Mouse (Mus musculus) liver, embryonic 12.5 days (tissue): Measurements from ENCODE around the gene Mamstr. TPM values are rescaled to one million over a fixed set of nuclear protein-coding genes. Genes with fewer than 3 reads are reported as not detected.

Experiments
- ATAC-seq: fragments of 200-750 bp; cut with Nextera tagmentation; 2 replicates; pipeline ENCODE4 v1.8.0; 2017; ENCODE audit warnings: moderate number of reproducible peaks, mild to moderate bottlenecking, moderate library complexity
- H3K27ac ChIP-seq: fragments of 300-500 bp; sonication (generic); 2 replicates; pipeline ENCODE4 v1.5.1; 2016; ENCODE audit warnings: mild to moderate bottlenecking
- H3K27me3 ChIP-seq: fragments of 300-500 bp; sonication (generic); replicated peaks from 2 replicates; pipeline ENCODE4 v1.6.1; 2016; ENCODE audit warnings: mild to moderate bottlenecking, moderate library complexity
- H3K36me3 ChIP-seq: fragments of 300-500 bp; sonication (generic); 2 replicates; pipeline ENCODE4 v1.6.1; 2016; ENCODE audit warnings: mild to moderate bottlenecking, moderate library complexity
- H3K4me1 ChIP-seq: fragments of 300-500 bp; sonication (generic); 2 replicates; pipeline ENCODE4 v1.6.1; 2016
- H3K4me2 ChIP-seq: fragments of 300-500 bp; sonication (generic); 2 replicates; pipeline ENCODE4 v1.6.1; 2016; ENCODE audit warnings: mild to moderate bottlenecking, moderate library complexity
- H3K4me3 ChIP-seq: fragments of 300-500 bp; sonication (generic); 2 replicates; pipeline ENCODE4 v1.5.1; 2016; ENCODE audit warnings: mild to moderate bottlenecking, moderate library complexity
- H3K9ac ChIP-seq: fragments of 300-500 bp; sonication (generic); 2 replicates; pipeline ENCODE4 v1.6.1; 2016; ENCODE audit warnings: mild to moderate bottlenecking, moderate library complexity
- H3K9me3 ChIP-seq: fragments of 300-500 bp; sonication (generic); replicated peaks from 2 replicates; pipeline ENCODE4 v1.6.1; 2016; ENCODE audit warnings: mild to moderate bottlenecking, moderate library complexity
- WGBS: fragments of 180-500 bp; shearing (Covaris S2); methylation state at CpG from one replicate; pipeline ENCODE4 v1.1.7; 2016; ENCODE audit not compliant: insufficient replicate concordance; 5-methylcytosine and 5-hydroxymethylcytosine counted together
- polyA plus RNA-seq: library from polyadenylated mRNA; unstranded; fragments of >200 nt; fragmentation: Nextera tagmentation; extraction: Ambion mirVana; gene quantifications from 2 replicates; pipeline ENCODE4 v1.2.1, GENCODE M21; 2016

Mamstr gene
- polyA plus RNA-seq, 1 experiment from 2014 or later, result 0.81 TPM

- H3K4me1 ChIP-seq, result no peaks in the 10 kb centered on the region
- 10% methylated on average over 31 of the region's 31 CpGs for WGBS
- H3K27me3 ChIP-seq, result peaks cover 53% of the 10 kb centered on the region
- no peak within 1 kb of the TSS for H3K4me2 ChIP-seq
- H3K9me3 ChIP-seq, result no peaks in the 10 kb centered on the region
- no peaks in the 10 kb centered on the region for H3K36me3 ChIP-seq
- no peak within 1 kb of the TSS for H3K9ac ChIP-seq
- H3K4me3 ChIP-seq, result no peak within 1 kb of the TSS
- ATAC-seq, result no peak
- no peak within 1 kb of the TSS for H3K27ac ChIP-seq
Measured at GRCm38 (mm10) chr7:45617042-45617695, 22.6 kb upstream of the Mamstr start, which contains the start of gene Fut1. Gene Fut1 (plus strand): TSS chr7:45617289.

DNA sequence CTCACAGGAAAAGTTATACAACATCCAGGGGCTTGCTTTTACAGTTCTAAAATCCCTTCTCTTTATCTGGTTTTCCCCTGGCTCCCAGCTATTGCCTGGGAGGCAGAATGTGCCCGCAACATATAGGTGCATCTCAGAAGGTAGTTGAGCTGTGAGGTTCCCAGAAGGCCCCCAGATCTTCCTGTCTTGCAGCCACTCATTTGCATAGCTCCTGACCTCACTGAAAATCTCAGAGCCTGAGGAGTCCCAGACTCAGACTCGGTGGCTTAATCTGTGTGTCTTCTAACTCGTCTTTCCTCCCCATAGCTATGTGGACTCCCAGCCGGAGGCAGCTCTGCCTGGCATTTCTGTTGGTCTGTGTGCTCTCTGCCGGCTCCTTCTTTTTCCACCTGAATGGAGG is 21.5 kb upstream of the Mamstr start:
- no peaks in the 10 kb centered on the region for H3K36me3 ChIP-seq
- no peaks in the 10 kb centered on the region for H3K4me1 ChIP-seq
- no peak for ATAC-seq
- 60% methylated on average over 5 of the region's 5 CpGs for WGBS
- H3K27me3 ChIP-seq, result peaks cover 53% of the 10 kb centered on the region
- H3K4me2 ChIP-seq, result no peak overlapping the region
- H3K4me3 ChIP-seq, result no peak overlapping the region
- H3K9me3 ChIP-seq, result no peaks in the 10 kb centered on the region
- no peak overlapping the region for H3K9ac ChIP-seq
- H3K27ac ChIP-seq, result no peak overlapping the region

DNA sequence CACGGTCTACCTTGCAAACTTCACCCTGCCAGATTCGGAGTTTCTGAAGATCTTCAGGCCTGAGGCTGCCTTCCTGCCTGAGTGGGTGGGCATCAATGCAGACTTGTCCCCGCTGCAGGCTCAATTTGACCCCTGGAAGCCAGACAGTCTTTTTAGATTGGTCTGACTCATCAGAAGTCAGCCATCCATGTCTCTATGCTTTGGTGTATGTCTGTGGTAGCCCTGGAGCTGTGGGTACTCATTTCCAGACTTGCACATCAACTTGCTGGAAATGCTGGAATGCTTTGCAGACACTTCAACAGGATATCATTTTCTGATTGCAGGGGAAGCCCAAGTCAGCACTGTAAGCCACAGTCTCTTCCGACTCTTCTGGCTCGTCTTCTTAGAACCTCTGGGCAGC is 20.2 kb upstream of the Mamstr start:
- no peaks in the 10 kb centered on the region for H3K36me3 ChIP-seq
- 61% methylated on average over 5 of the region's 5 CpGs for WGBS
- no peak overlapping the region for H3K9ac ChIP-seq
- peaks cover 61% of the 10 kb centered on the region for H3K27me3 ChIP-seq
- no peak overlapping the region for H3K27ac ChIP-seq
- no peaks in the 10 kb centered on the region for H3K4me1 ChIP-seq
- no peaks in the 10 kb centered on the region for H3K9me3 ChIP-seq
- ATAC-seq, result no peak
- no peak overlapping the region for H3K4me2 ChIP-seq
- H3K4me3 ChIP-seq, result no peak overlapping the region

DNA sequence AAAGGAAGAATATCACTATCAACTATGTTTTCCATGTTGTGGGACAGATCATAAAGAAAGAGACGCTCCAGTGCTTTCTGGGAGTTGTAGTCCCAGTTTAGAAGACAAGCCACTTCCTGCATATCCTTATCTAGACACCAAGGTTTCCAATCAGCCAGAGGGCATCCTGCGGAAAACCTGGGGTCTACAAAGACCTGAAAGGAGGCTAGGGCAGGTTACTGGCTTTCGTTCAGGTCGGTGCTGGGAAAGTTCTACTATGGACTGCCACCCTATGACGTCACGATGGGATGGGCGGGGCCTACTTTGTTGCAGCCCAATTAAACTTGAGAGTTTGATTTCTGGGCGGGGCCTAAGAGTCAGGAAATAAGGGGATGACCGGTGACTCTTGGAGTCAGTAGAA is 18.3 kb upstream of the Mamstr start, which contains the start of gene Izumo1:
Izumo1 (plus strand) TSS at position 369 of the 400 bp plus-strand sequence.
- Histone ChIP-seq H3K27ac (no peak within 1 kb of the TSS), H3K36me3 (no peaks in the 10 kb centered on the region), H3K4me1 (no peaks in the 10 kb centered on the region), H3K27me3 (peaks cover 60% of the 10 kb centered on the region), H3K9me3 (no peaks in the 10 kb centered on the region), H3K4me2 (peak within 1 kb of the TSS; percentile 31), H3K4me3 (no peak within 1 kb of the TSS), H3K9ac (no peak within 1 kb of the TSS)
- WGBS, result 19% methylated on average over 9 of the region's 9 CpGs
- no peak for ATAC-seq

DNA sequence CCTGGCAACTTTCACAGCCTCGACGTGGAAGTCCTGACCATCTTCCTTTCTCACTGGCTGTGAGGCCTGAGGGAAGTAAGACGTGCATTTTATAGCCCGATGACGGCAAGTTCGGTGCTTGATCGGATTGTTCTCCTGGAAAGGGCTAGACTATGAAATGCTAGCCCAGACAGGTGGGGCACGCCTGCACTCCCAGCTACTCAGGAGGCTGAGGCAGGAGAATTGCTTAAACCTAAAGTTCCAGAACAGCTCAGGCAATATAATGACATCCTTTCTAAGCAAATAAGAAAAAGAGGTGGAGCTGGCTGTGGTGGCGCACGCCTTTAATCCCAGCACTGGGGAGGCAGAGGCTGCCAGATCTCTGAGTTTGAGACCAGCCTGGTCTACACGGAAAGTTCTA is 16.3 kb upstream of the Mamstr start:
- H3K36me3 ChIP-seq, result no peaks in the 10 kb centered on the region
- H3K27ac ChIP-seq, result no peak overlapping the region
- 78% methylated on average over 11 of the region's 11 CpGs for WGBS
- H3K4me3 ChIP-seq, result no peak overlapping the region
- peaks cover 61% of the 10 kb centered on the region for H3K27me3 ChIP-seq
- no peaks in the 10 kb centered on the region for H3K9me3 ChIP-seq
- H3K9ac ChIP-seq, result no peak overlapping the region
- H3K4me1 ChIP-seq, result peaks cover 8% of the 10 kb centered on the region
- no peak overlapping the region for H3K4me2 ChIP-seq
- no peak for ATAC-seq

- H3K36me3 ChIP-seq, result no peaks in the 10 kb centered on the region
- H3K4me1 ChIP-seq, result peaks cover 15% of the 10 kb centered on the region
- no peaks in the 10 kb centered on the region for H3K9me3 ChIP-seq
- 65% methylated on average over 3 of the region's 3 CpGs for WGBS
- H3K9ac ChIP-seq, result no peak overlapping the region
- no peak overlapping the region for H3K4me3 ChIP-seq
- H3K4me2 ChIP-seq, result no peak overlapping the region
- peaks cover 61% of the 10 kb centered on the region for H3K27me3 ChIP-seq
- H3K27ac ChIP-seq, result no peak overlapping the region
- no peak for ATAC-seq
Measured at GRCm38 (mm10) chr7:45624718-45625117, 15.1 kb upstream of the Mamstr start.

GRCm38 (mm10) chr7:45625481-45625880 is 14.3 kb upstream of the Mamstr start:
- no peak for ATAC-seq
- Histone ChIP-seq H3K27ac (no peak overlapping the region), H3K36me3 (no peaks in the 10 kb centered on the region), H3K9ac (no peak overlapping the region), H3K4me1 (peaks cover 15% of the 10 kb centered on the region), H3K9me3 (no peaks in the 10 kb centered on the region), H3K4me2 (no peak overlapping the region), H3K27me3 (peaks cover 68% of the 10 kb centered on the region), H3K4me3 (no peak overlapping the region)
- WGBS, result 68% methylated on average over 8 of the region's 8 CpGs

- H3K4me1 ChIP-seq, result peaks cover 15% of the 10 kb centered on the region
- H3K4me3 ChIP-seq, result no peak overlapping the region
- H3K36me3 ChIP-seq, result no peaks in the 10 kb centered on the region
- ATAC-seq, result no peak
- peaks cover 75% of the 10 kb centered on the region for H3K27me3 ChIP-seq
- H3K27ac ChIP-seq, result peak overlapping the region; percentile 27; the same call in 1 of the 2 replicates
- no peak overlapping the region for H3K4me2 ChIP-seq
- no peaks in the 10 kb centered on the region for H3K9me3 ChIP-seq
- H3K9ac ChIP-seq, result no peak overlapping the region
- 54% methylated on average over 7 of the region's 7 CpGs for WGBS
Measured at GRCm38 (mm10) chr7:45626571-45627076, 13.2 kb upstream of the Mamstr start.

DNA sequence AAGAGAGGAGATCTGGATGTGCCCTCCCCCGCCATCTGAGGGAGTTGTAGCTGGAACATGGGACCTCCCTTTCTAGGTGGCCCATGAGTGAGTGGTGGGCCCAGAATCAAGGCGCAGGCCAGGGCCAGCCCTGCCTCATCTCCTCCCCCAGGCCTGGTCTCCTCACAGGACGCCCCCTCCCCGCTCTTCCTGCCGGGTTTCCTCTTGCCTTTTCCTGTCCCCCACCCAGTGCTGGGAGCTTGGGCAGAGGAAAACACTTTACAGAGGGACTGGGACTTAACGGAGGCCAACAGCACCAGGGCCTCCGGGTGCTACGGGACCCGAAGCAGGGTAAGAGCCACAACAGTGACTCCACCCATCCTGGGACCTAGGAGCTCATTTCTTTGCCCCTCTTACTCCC is 12.5 kb upstream of the Mamstr start, which contains the start of gene Rasip1:
Rasip1 (plus strand) TSS at position 228 of the 400 bp plus-strand sequence.
- Histone ChIP-seq H3K4me2 (peak within 1 kb of the TSS; percentile 83), H3K27ac (peak within 1 kb of the TSS; percentile 42), H3K9ac (peak within 1 kb of the TSS; percentile 61), H3K27me3 (peaks cover 78% of the 10 kb centered on the region), H3K4me3 (peak within 1 kb of the TSS; percentile 59), H3K9me3 (no peaks in the 10 kb centered on the region), H3K36me3 (no peaks in the 10 kb centered on the region), H3K4me1 (peaks cover 16% of the 10 kb centered on the region)
- WGBS, result 34% methylated on average over 9 of the region's 9 CpGs
- 0 out of 2 replicates have a peak, but pooled peaks have one; percentile 19 for ATAC-seq

GRCm38 (mm10) chr7:45628364-45629294 is 11.1 kb upstream of the Mamstr start:
- WGBS, result 1% methylated on average over 101 of the region's 105 CpGs
- H3K27me3 ChIP-seq, result peaks cover 90% of the 10 kb centered on the region
- peak; percentile 57 for ATAC-seq

GRCm38 (mm10) chr7:45630064-45630907 is 9.5 kb upstream of the Mamstr start:
- no peak overlapping the region for H3K27ac ChIP-seq
- no peak overlapping the region for H3K4me2 ChIP-seq
- 66% methylated on average over 23 of the region's 23 CpGs for WGBS
- peaks cover 24% of the 10 kb centered on the region for H3K4me1 ChIP-seq
- no peaks in the 10 kb centered on the region for H3K9me3 ChIP-seq
- peaks cover 77% of the 10 kb centered on the region for H3K27me3 ChIP-seq
- H3K9ac ChIP-seq, result no peak overlapping the region
- no peak for ATAC-seq
- H3K36me3 ChIP-seq, result no peaks in the 10 kb centered on the region
- no peak overlapping the region for H3K4me3 ChIP-seq

More at GRCm38 (mm10) chr7:45628364-45629294, 11.1 kb upstream of the Mamstr start:
- Histone ChIP-seq H3K4me2 (peak overlapping the region; percentile 83), H3K9ac (peak overlapping the region; percentile 61), H3K27ac (no peak overlapping the region), H3K36me3 (no peaks in the 10 kb centered on the region), H3K9me3 (no peaks in the 10 kb centered on the region), H3K4me1 (peaks cover 21% of the 10 kb centered on the region), H3K4me3 (peak overlapping the region; percentile 59)
